Mouse (Mus musculus) forebrain, embryonic 11.5 days (tissue): Measurements from ENCODE around the gene Ssr2. TPM values are rescaled to one million over a fixed set of nuclear protein-coding genes. Genes with fewer than 3 reads are reported as not detected.
A peak's percentile ranks its signal among the peaks of the same experiment; 100 is the strongest.

Experiments used
- ATAC-seq: fragments of 200-750 bp; cut with Nextera tagmentation; replicated peaks from 2 replicates; pipeline ENCODE4 v1.8.0; 2017; ENCODE audit warnings: moderate TSS enrichment; ENCODE audit not compliant: low FRiP score
- DNase-seq: peaks from one replicate; pipeline ENCODE4 v3.0.0-alpha.2; 2017; ENCODE audit warnings: low spot score
- H3K27ac ChIP-seq: fragments of 300-500 bp; sonication (generic); 2 replicates; pipeline ENCODE4 v1.5.1; 2014; ENCODE audit warnings: low read depth, low read length
- H3K27me3 ChIP-seq: fragments of 300-500 bp; sonication (generic); 2 replicates; pipeline ENCODE4 v1.6.1; 2014; ENCODE audit warnings: mild to moderate bottlenecking, low read length, mixed read lengths; ENCODE audit not compliant: control insufficient read depth, insufficient read depth
- H3K36me3 ChIP-seq: fragments of 300-500 bp; sonication (generic); 2 replicates; pipeline ENCODE4 v1.6.1; 2014; ENCODE audit warnings: mild to moderate bottlenecking, low read length, moderate library complexity, mixed read lengths; ENCODE audit not compliant: control insufficient read depth, insufficient read depth
- H3K4me1 ChIP-seq: fragments of 300-500 bp; sonication (generic); replicated peaks from 2 replicates; pipeline ENCODE4 v1.6.1; 2014; ENCODE audit warnings: low read length, mixed read lengths; ENCODE audit not compliant: control insufficient read depth, insufficient read depth
- H3K4me2 ChIP-seq: fragments of 300-500 bp; sonication (generic); 2 replicates; pipeline ENCODE4 v1.6.1; 2014; ENCODE audit warnings: low read depth, mild to moderate bottlenecking, low read length, moderate library complexity, mixed read lengths; ENCODE audit not compliant: severe bottlenecking
- H3K4me3 ChIP-seq: fragments of 300-500 bp; sonication (generic); 2 replicates; pipeline ENCODE4 v1.5.1; 2014; ENCODE audit warnings: low read depth, low read length
- H3K9ac ChIP-seq: fragments of 300-500 bp; sonication (generic); 2 replicates; pipeline ENCODE4 v1.6.1; 2014; ENCODE audit warnings: low read length
- H3K9me3 ChIP-seq: fragments of 300-500 bp; sonication (generic); 2 replicates; pipeline ENCODE4 v1.6.1; 2016; ENCODE audit warnings: low read length, mixed read lengths; ENCODE audit not compliant: control insufficient read depth
- WGBS: fragments of 180-500 bp; shearing (Covaris S2); extraction: QIAGEN DNeasy Blood & Tissue Kit; methylation state at CpG from one replicate; pipeline ENCODE4 v1.1.7; 2014; 5-methylcytosine and 5-hydroxymethylcytosine counted together
- polyA plus RNA-seq: library from polyadenylated mRNA; unstranded; fragments of >200 nt; fragmentation: Nextera tagmentation; extraction: Ambion mirVana; gene quantifications from 2 replicates; pipeline ENCODE4 v1.2.1, GENCODE M21; 2014

Ssr2 gene
- polyA plus RNA-seq, 1 experiment from 2014 or later, result 142 TPM

DNA sequence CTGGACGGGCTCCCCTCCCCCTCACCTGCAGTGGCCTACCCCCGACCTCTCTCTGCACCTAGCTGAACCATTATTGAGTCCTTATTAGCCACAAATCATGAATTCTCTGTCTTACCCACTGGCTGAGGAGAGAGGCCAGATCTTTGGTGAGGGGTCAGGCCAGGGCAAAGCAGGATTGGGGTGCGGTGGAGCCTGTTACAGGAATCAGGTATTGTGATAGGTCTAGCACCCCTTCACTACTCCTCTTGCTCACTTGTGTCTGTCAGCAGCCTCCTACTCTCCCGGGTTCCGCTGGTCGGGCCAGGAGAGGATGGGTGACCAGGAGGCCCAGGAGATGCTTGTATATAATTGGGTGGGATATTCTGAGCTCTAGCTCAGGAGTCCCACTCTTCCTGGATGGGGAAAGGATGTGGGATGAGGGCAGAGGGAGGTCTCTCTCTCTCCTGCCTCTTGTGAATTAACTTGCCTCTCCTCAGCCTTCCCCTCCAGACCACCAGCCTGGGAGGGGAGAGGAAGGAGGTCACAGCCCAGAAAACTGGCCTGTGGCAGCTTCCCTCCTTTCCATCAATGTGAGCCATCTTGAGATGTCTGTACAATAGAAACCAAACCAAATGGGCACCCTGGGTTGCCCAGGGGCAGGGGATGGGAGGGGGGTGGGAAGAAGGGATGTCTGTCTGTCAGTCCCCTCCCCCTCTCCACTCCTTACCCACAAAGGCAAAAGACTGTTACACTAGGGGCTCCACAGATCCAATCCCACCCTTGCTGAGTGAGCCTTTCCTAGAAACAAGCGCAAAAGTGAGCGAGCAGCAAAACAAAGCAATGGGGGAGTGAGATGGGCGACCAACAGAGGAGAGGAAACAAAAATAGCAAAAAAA is 37.2 kb upstream of the Ssr2 start:
- Histone ChIP-seq H3K27ac (peak overlapping the region; percentile 81), H3K9ac (peak overlapping the region; percentile 49), H3K4me3 (peak overlapping the region; percentile 8), H3K4me1 (peaks cover 50% of the 10 kb centered on the region), H3K36me3 (peaks cover 10% of the 10 kb centered on the region), H3K27me3 (no peaks in the 10 kb centered on the region), H3K9me3 (no peaks in the 10 kb centered on the region), H3K4me2 (peak overlapping the region; percentile 36)
- DNase-seq (peak; percentile 67), ATAC-seq (peak; percentile 6; the same call in 1 of the 2 replicates)
- 9% methylated on average over 9 of the region's 9 CpGs for WGBS

DNA sequence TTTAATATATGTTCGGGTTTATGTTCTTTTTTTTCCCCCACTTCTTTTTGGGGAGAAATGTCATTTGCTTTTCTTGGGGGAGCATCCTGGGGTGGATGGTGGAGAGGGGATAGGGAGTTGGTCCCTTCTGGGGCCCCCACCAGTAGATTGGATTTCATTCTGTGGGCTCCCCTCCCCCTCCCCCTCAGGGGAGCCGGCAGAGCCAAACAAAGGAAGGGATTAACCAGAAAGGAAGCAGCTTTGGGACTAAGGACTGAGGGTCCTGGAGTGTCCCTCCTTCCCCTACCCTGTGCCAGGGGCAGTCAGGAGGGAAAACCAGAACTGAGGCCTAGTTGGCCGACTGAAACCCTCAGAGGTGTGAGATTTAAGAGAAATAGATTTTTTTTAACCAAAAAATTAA is 36.3 kb upstream of the Ssr2 start:
- H3K4me2 ChIP-seq, result peak overlapping the region; percentile 32
- DNase-seq (peak; percentile 83), ATAC-seq (peak; percentile 66)
- H3K27ac ChIP-seq, result peak overlapping the region; percentile 70
- peaks cover 10% of the 10 kb centered on the region for H3K36me3 ChIP-seq
- under 1% methylated on average over 3 of the region's 3 CpGs for WGBS
- peaks cover 50% of the 10 kb centered on the region for H3K4me1 ChIP-seq
- peak overlapping the region; percentile 8; the same call in 1 of the 2 replicates for H3K4me3 ChIP-seq
- H3K9ac ChIP-seq, result peak overlapping the region; percentile 9; the same call in 1 of the 2 replicates
- no peaks in the 10 kb centered on the region for H3K9me3 ChIP-seq
- no peaks in the 10 kb centered on the region for H3K27me3 ChIP-seq

DNA sequence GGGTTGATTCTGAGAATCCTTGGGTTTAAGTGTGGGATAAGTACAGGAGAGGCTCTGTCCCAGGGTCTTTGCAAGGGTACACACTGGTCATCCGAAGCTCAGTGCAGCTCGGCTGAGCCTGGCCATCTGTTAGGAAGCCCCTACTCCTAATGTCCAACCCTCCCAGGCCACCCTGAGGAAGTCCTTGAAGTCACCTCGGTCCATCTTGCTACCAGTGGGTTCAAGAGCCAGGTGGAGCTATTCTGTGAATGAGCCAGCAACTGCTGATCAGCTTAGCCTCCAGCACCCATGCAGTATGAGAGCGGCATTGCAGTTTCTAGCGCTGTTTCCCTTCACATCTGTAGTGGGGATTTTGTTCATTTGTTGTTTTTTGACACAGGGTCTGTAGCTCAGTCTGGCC is 35.6 kb upstream of the Ssr2 start:
- Histone ChIP-seq H3K27me3 (no peaks in the 10 kb centered on the region), H3K9me3 (no peaks in the 10 kb centered on the region), H3K27ac (peak overlapping the region; percentile 70; the same call in 1 of the 2 replicates), H3K4me3 (no peak overlapping the region), H3K36me3 (peaks cover 10% of the 10 kb centered on the region), H3K9ac (peak overlapping the region; percentile 9), H3K4me1 (peaks cover 46% of the 10 kb centered on the region), H3K4me2 (peak overlapping the region; percentile 8; the same call in 1 of the 2 replicates)
- WGBS, result 48% methylated on average over 5 of the region's 5 CpGs
- peak; percentile 53 for DNase-seq
- no peak for ATAC-seq

DNA sequence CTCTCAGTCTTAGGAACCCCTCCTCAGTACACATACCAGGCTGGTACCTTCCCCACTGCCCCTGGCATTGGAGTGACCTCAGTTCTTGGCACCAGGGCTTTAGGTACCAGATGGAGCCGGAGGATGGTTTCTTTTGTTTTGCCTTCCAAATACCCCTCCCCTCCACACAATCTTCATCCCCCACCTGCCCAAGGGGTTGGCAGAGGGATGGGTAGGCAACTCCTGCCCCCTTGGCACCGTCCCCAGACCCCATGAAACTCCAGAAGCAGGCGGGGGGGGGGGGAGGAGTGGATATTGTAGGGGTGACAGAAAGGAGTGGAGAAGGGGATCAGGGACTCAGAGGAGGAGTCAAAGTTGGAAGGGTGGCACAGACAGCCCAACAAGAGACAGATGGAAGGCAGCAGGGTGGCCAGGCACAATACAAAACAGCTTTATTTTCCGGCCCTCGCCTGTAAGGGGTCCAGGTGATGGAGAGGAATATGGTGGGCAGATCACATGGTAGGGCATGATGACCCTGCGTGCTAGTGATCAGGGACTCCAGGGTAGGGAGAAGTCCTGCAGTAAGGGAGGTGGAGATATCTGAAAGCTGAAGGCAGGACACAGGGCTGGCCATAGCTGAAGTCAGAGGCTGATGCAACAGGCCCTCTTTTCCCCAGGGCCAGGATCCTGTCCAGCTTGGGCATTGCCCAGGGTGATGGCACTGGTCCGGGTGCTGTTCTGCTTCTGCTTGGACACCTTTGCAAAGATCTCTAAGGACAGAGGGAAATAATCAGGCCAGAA is 33.9 kb upstream of the Ssr2 start:
- peak overlapping the region; percentile 31; the same call in 1 of the 2 replicates for H3K27ac ChIP-seq
- no peak overlapping the region for H3K4me2 ChIP-seq
- no peaks in the 10 kb centered on the region for H3K27me3 ChIP-seq
- H3K9ac ChIP-seq, result no peak overlapping the region
- 69% methylated on average over 7 of the region's 7 CpGs for WGBS
- H3K36me3 ChIP-seq, result peaks cover 5% of the 10 kb centered on the region
- peaks cover 28% of the 10 kb centered on the region for H3K4me1 ChIP-seq
- H3K9me3 ChIP-seq, result no peaks in the 10 kb centered on the region
- no peak overlapping the region for H3K4me3 ChIP-seq
- ATAC-seq (no peak), DNase-seq (peak; percentile 58)

DNA sequence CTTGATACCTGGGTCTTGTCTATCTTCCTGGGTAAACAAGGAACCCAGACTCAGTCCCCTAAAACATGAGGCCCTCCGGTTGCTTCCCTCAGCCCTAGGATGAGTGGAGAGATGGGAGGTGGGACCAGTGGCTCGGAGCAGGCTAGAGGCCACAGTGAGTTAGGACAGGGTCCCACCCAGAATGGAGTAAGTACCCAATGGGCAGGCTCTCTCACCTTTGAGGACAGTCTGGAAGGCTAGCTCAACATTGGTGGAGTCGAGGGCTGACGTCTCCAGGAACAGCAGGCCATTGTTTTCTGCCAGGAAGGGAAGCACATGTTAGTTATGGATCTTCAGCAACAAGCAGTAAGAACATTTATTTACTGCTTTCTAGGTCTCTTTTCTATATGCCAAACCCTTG is 33.2 kb upstream of the Ssr2 start:
- H3K36me3 ChIP-seq, result peaks cover 3% of the 10 kb centered on the region; the same call in 1 of the 2 replicates
- no peaks in the 10 kb centered on the region for H3K9me3 ChIP-seq
- WGBS, result 69% methylated on average over 4 of the region's 4 CpGs
- H3K27ac ChIP-seq, result peak overlapping the region; percentile 18; the same call in 1 of the 2 replicates
- H3K4me2 ChIP-seq, result no peak overlapping the region
- no peak overlapping the region for H3K4me3 ChIP-seq
- peak; percentile 49 for DNase-seq
- no peak overlapping the region for H3K9ac ChIP-seq
- H3K27me3 ChIP-seq, result no peaks in the 10 kb centered on the region
- H3K4me1 ChIP-seq, result peaks cover 22% of the 10 kb centered on the region
- ATAC-seq, result no peak

DNA sequence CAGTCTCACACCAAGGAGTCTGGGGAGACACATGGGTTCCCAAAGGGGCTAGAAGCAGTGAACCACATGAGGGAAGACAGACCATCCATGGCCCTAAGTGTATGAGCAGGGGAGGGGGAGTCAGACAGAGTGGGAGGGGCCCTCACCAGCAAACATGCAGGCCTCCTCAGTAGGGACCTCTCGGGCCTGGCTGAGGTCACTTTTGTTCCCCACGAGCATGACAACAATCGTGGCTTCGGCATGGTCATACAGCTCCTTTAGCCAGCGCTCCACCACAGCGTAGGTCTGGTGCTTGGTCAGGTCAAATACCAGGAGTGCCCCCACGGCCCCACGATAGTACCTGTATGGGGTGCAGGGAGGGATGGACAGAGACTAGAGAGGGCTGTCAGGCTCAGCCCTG is 32.5 kb upstream of the Ssr2 start:
- H3K27ac ChIP-seq, result no peak overlapping the region
- H3K27me3 ChIP-seq, result no peaks in the 10 kb centered on the region
- no peaks in the 10 kb centered on the region for H3K9me3 ChIP-seq
- WGBS, result 85% methylated on average over 8 of the region's 8 CpGs
- H3K9ac ChIP-seq, result no peak overlapping the region
- peak; percentile 51 for DNase-seq
- peaks cover 15% of the 10 kb centered on the region for H3K4me1 ChIP-seq
- no peak for ATAC-seq
- H3K4me2 ChIP-seq, result no peak overlapping the region
- H3K4me3 ChIP-seq, result no peak overlapping the region
- peaks cover 3% of the 10 kb centered on the region; the same call in 1 of the 2 replicates for H3K36me3 ChIP-seq

DNA sequence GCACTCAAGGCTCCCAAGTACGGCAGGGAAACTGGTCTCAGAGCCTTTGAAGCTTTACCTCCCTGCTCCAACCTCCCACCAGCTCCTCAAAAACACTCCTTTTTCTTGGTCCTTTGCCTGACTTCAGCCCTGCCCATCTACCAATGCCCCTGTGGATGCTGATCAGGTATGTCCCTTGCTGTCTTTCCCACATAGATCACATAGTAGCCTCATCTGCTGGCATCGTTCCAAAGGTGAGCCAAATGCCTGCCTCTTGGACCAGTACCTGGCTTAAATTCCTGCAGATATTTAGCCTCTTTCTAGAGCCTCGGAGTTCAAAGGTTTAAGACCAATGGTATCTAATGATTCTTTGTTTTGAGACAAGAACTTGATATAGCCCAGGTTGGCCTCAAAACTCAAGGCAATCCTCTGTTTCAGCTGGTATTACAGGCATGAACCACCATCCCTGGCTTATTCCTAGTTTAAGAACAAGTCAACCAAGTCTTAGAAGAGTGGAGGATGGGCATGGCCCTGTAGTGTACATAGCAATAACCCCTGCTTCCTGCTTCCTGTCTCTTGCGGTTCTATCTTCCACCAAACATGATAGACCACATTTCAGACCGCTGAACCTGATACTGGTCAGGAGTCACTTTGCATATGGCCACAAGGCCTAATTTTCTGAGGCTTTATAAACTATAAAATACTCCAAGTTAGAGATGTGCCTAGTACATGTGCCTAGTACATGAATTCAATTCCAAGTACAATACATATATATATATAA is 31.8 kb upstream of the Ssr2 start:
- 78% methylated on average over 5 of the region's 5 CpGs for WGBS
- Histone ChIP-seq H3K27me3 (no peaks in the 10 kb centered on the region), H3K9ac (no peak overlapping the region), H3K27ac (no peak overlapping the region), H3K9me3 (no peaks in the 10 kb centered on the region), H3K36me3 (peaks cover 3% of the 10 kb centered on the region; the same call in 1 of the 2 replicates), H3K4me2 (no peak overlapping the region), H3K4me1 (peaks cover 8% of the 10 kb centered on the region; the same call in 1 of the 2 replicates), H3K4me3 (no peak overlapping the region)
- DNase-seq (no peak), ATAC-seq (no peak)

DNA sequence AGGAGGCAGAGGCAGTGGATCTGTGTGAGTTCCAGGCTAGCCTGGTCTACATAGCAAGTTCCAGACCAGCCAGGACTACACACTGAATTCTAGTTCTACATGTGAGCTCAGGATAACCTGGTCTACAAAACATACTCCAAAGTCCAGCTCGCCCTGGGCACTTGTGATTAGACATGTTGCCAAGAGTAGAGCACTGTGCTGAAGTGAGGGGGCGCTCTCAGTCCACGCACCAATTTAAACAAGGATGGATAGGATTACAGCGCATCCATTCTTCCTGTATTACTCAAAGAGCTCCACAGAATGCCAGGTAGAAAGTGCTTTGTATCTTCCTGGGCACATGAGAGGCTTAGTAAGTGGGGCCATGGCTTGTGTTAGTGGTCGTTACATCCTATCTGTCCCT is 31.2 kb upstream of the Ssr2 start:
- Histone ChIP-seq H3K36me3 (peaks cover 3% of the 10 kb centered on the region; the same call in 1 of the 2 replicates), H3K27me3 (no peaks in the 10 kb centered on the region), H3K27ac (no peak overlapping the region), H3K4me3 (no peak overlapping the region), H3K9ac (no peak overlapping the region), H3K4me2 (no peak overlapping the region), H3K9me3 (no peaks in the 10 kb centered on the region), H3K4me1 (peaks cover 7% of the 10 kb centered on the region; the same call in 1 of the 2 replicates)
- peak; percentile 65 for DNase-seq
- WGBS, result 29% methylated on average over 5 of the region's 5 CpGs
- no peak for ATAC-seq
